Mouse (Mus musculus): ENCODE results near the gene Sipa1. TPM values are rescaled to one million over a fixed set of nuclear protein-coding genes. Genes with fewer than 3 reads are reported as not detected.

Gene Sipa1
- total and polyA plus RNA-seq, 3 experiments, result 6.2 to 15.5 TPM; not detected in 1

GRCm38 (mm10) chr19:5689088-5689428 is 25.6 kb upstream of the Sipa1 start:
- peaks cover 2 to 24% of the 10 kb centered on the region in 2 experiments; a peak in 3 of 4 replicates for H3K4me1 ChIP-seq (ENCODE audit: control insufficient read depth in 1 of 2, insufficient read depth in 2 of 2, low read length in 2 of 2)
- H3K79me2 ChIP-seq (ENCODE audit: control insufficient read depth, insufficient read depth, low read length, poor library complexity), result peaks cover 44% of the 10 kb centered on the region
- TF ChIP-seq ELF1 (IDR thresholded peaks at IDR 0.05; ENCODE audit: low read depth, low read length) (no peak), RCOR1 (IDR thresholded peaks at IDR 0.05; ENCODE audit: low read depth, low read length) (no peak), GABPA (IDR thresholded peaks at IDR 0.05; ENCODE audit: low read depth, low read length) (no peak), MAFK (IDR thresholded peaks at IDR 0.05; ENCODE audit: borderline replicate concordance, low read depth, low read length) (no peak), POLR2AphosphoS2 (IDR thresholded peaks at IDR 0.05; ENCODE audit: low read length) (no peak), RAD21 (IDR thresholded peaks at IDR 0.05; ENCODE audit: low read depth, low read length) (no peak), KAT2A (conservative IDR thresholded peaks at IDR 0.05; ENCODE audit: low read depth, low read length) (no peak), ZC3H11A (IDR thresholded peaks at IDR 0.05; ENCODE audit: low read depth, low read length) (no peak), BHLHE40 (IDR thresholded peaks at IDR 0.05; ENCODE audit: borderline replicate concordance, low read depth, low read length) (no peak), TCF12 (IDR thresholded peaks at IDR 0.05; ENCODE audit: low read depth, low read length) (no peak), ETS1 (IDR thresholded peaks at IDR 0.05; ENCODE audit: low read depth, low read length) (no peak), MXI1 (IDR thresholded peaks at IDR 0.05; ENCODE audit: low read depth, low read length) (no peak), SMC3 (IDR thresholded peaks at IDR 0.05; ENCODE audit: low read depth, low read length) (no peak), MEF2A (IDR thresholded peaks at IDR 0.05; ENCODE audit: extremely low read depth, insufficient replicate concordance, low read depth, low read length, poor library complexity, severe bottlenecking) (no peak), NRF1 (IDR thresholded peaks at IDR 0.05; ENCODE audit: insufficient read depth, low read depth, low read length, poor library complexity, severe bottlenecking) (no peak), USF2 (IDR thresholded peaks at IDR 0.05; ENCODE audit: borderline replicate concordance in 1 of 2, insufficient read depth in 1 of 2, low read depth in 1 of 2, low read length in 2 of 2) (no peak)
- H3K4me3 ChIP-seq (ENCODE audit: control insufficient read depth in 1 of 2, insufficient read depth in 1 of 2, low read depth in 2 of 2, low read length in 2 of 2), result peak overlapping the region; percentile 89 to 99
- no peaks in the 10 kb centered on the region for H3K9me3 ChIP-seq (replicated peaks; ENCODE audit: insufficient read depth, low read length)
- no peaks in the 10 kb centered on the region for H3K27me3 ChIP-seq (ENCODE audit: control insufficient read depth in 1 of 2, insufficient read depth in 2 of 2, low read length in 2 of 2)
- H3K9ac ChIP-seq (ENCODE audit: control insufficient read depth, low read depth, low read length, poor library complexity, severe bottlenecking), result peak overlapping the region; percentile 72
- peaks cover 0 to 9% of the 10 kb centered on the region in 2 experiments; a peak in 2 of 4 replicates for H3K36me3 ChIP-seq (ENCODE audit: control insufficient read depth in 1 of 2, insufficient read depth in 2 of 2, low read length in 2 of 2)
- H3K27ac ChIP-seq (ENCODE audit: control insufficient read depth, low read depth, low read length), result peak overlapping the region; percentile 94
- no peak for DNase-seq (ENCODE audit: low read depth, low spot score)

- Histone ChIP-seq H3K36me3 (ENCODE audit: control insufficient read depth in 1 of 2, insufficient read depth in 2 of 2, low read length in 2 of 2) (peaks cover 2 to 9% of the 10 kb centered on the region in 2 experiments; a peak in 2 of 4 replicates), H3K4me3 (ENCODE audit: control insufficient read depth in 1 of 2, insufficient read depth in 1 of 2, low read depth in 2 of 2, low read length in 2 of 2) (peak within 1 kb of the TSS; percentile 89 to 99), H3K79me2 (ENCODE audit: control insufficient read depth, insufficient read depth, low read length, poor library complexity) (peaks cover 44% of the 10 kb centered on the region), H3K27me3 (ENCODE audit: control insufficient read depth in 1 of 2, insufficient read depth in 2 of 2, low read length in 2 of 2) (no peaks in the 10 kb centered on the region), H3K9ac (ENCODE audit: control insufficient read depth, low read depth, low read length, poor library complexity, severe bottlenecking) (peak within 1 kb of the TSS; percentile 91), H3K27ac (ENCODE audit: control insufficient read depth, low read depth, low read length) (peak within 1 kb of the TSS; percentile 94), H3K4me1 (ENCODE audit: control insufficient read depth in 1 of 2, insufficient read depth in 2 of 2, low read length in 2 of 2) (peaks cover 2 to 24% of the 10 kb centered on the region in 2 experiments; a peak in 3 of 4 replicates), H3K9me3 (replicated peaks; ENCODE audit: insufficient read depth, low read length) (no peaks in the 10 kb centered on the region)
- peak; percentile 99 for DNase-seq (ENCODE audit: low read depth, low spot score)
- TF ChIP-seq POLR2AphosphoS2 (IDR thresholded peaks at IDR 0.05; ENCODE audit: low read length) (peak; percentile 49), ZMIZ1 (IDR thresholded peaks at IDR 0.05; ENCODE audit: low read depth, low read length) (peak; percentile 68), MYB (IDR thresholded peaks at IDR 0.05; ENCODE audit: low read depth, low read length) (peak; percentile 72), MYC (IDR thresholded peaks at IDR 0.05; ENCODE audit: low read depth, low read length) (peak; percentile 56; the same call in 1 of the 2 replicates), TAL1 (IDR thresholded peaks at IDR 0.05; ENCODE audit: low read length) (no peak), TBP (IDR thresholded peaks at IDR 0.05; ENCODE audit: low read depth, low read length) (0 out of 2 replicates have a peak, but pooled peaks have one; percentile 6), ELF1 (IDR thresholded peaks at IDR 0.05; ENCODE audit: low read depth, low read length) (peak; percentile 93), USF2 (IDR thresholded peaks at IDR 0.05; ENCODE audit: borderline replicate concordance in 1 of 2, insufficient read depth in 1 of 2, low read depth in 1 of 2, low read length in 2 of 2) (no peak), RCOR1 (IDR thresholded peaks at IDR 0.05; ENCODE audit: low read depth, low read length) (no peak), POLR2A (IDR thresholded peaks at IDR 0.05; ENCODE audit: control insufficient read depth in 1 of 2, insufficient read depth in 1 of 2, low read depth in 1 of 2, low read length in 2 of 2, poor library complexity in 1 of 2) (peak; percentile 63 to 73; a peak in 3 of 4 replicates), USF1 (IDR thresholded peaks at IDR 0.05; ENCODE audit: low read depth, low read length) (peak; percentile 9; the same call in 1 of the 2 replicates), MAX (IDR thresholded peaks at IDR 0.05; ENCODE audit: low read length) (peak; percentile 59), CHD1 (IDR thresholded peaks at IDR 0.05; ENCODE audit: low read depth, low read length) (no peak), TCF12 (IDR thresholded peaks at IDR 0.05; ENCODE audit: low read depth, low read length) (peak; percentile 35; the same call in 1 of the 2 replicates), MXI1 (IDR thresholded peaks at IDR 0.05; ENCODE audit: low read depth, low read length) (peak; percentile 74), HCFC1 (IDR thresholded peaks at IDR 0.05; ENCODE audit: low read depth, low read length) (peak; percentile 88), MAZ (IDR thresholded peaks at IDR 0.05; ENCODE audit: low read depth, low read length) (no peak), NRF1 (IDR thresholded peaks at IDR 0.05; ENCODE audit: insufficient read depth, low read depth, low read length, poor library complexity, severe bottlenecking) (peak; percentile 92)
Observed at GRCm38 (mm10) chr19:5688200-5689087, 24.9 kb upstream of the Sipa1 start, which contains the start of the genes Map3k11 and Pcnx3. TSS of gene Map3k11 (plus strand) at chr19:5688742. TSS of gene Pcnx3 (minus strand) at chr19:5688908.

Data from MEL (cell line).